Mouse (Mus musculus): ENCODE data around the gene Efna2. TPM values are rescaled to one million over a fixed set of nuclear protein-coding genes. Genes with fewer than 3 reads are reported as not detected.

Gene Efna2
- polyA plus RNA-seq, 1 experiment from 2014 or later, result 41.9 TPM

DNA sequence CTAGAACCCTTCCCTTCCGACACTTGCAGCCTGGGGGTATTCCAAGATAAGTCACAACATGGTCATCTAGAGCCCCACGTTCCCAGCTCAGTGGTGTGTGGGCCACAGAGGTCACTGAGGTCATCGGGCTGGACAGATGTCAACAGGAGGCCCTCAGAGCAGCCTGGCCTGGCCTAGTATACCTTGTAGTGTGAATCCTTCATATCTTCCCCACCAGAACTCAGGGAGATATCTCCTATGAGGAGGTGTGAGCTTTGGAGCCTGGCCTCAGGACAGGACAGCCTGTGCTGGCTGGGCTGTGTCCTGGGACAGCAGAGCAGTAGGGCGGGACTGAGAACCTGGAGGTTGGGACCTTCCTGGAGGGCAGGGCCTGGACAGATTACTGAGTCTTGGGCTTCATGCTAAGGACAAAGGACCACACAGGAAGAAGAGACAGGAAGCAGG lies 32.7 kb upstream of the Efna2 start:
- H3K9ac ChIP-seq (replicated peaks; ENCODE audit: low read length), result no peak overlapping the region
- H3K36me3 ChIP-seq (ENCODE audit: control insufficient read depth, insufficient read depth, low read length), result peaks cover 34% of the 10 kb centered on the region
- no peaks in the 10 kb centered on the region for H3K9me3 ChIP-seq (ENCODE audit: control insufficient read depth, low read length)
- H3K27me3 ChIP-seq (ENCODE audit: control insufficient read depth, insufficient read depth, low read length), result no peaks in the 10 kb centered on the region
- peaks cover 6% of the 10 kb centered on the region for H3K4me1 ChIP-seq (ENCODE audit: control insufficient read depth, insufficient read depth, low read length)
- H3K27ac ChIP-seq (replicated peaks; ENCODE audit: low read depth, low read length), result no peak overlapping the region
- ATAC-seq (ENCODE audit: low FRiP score, low TSS enrichment) (no peak), DNase-seq (no peak)
- WGBS, result 70% methylated on average over 4 of the region's 4 CpGs
- H3K4me2 ChIP-seq (ENCODE audit: low read length), result no peak overlapping the region
- H3K4me3 ChIP-seq (replicated peaks; ENCODE audit: low read depth, low read length), result no peak overlapping the region

DNA sequence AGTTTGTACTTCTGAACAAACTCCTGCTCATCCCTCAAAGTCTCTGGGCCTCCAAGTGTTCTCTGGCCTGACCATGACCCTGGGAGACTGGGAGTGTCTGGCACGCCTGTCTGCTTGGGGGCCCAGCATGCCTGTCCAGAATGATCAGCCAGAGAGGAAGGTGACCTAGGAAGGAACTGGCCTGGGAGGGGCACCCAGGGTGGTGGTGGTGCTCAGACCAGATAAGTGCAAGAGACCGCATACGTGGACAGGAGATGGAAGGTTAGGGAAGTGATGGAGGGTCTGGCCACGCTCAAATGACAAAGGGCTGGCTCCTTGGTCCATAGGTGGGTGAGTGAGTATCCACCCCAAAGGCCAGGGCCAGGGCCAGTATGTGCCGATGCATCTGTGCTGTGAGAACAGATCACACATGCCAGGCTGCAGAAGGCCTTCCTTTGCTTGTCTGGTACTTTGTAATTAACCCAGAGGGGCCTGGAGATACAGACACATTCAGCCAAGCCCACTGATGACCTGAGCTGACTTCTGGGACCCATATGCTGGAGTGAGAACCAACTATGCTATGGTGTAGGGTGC lies 32.0 kb upstream of the Efna2 start:
- Histone ChIP-seq H3K9me3 (ENCODE audit: control insufficient read depth, low read length) (no peaks in the 10 kb centered on the region), H3K27ac (replicated peaks; ENCODE audit: low read depth, low read length) (peak overlapping the region; percentile 100), H3K36me3 (ENCODE audit: control insufficient read depth, insufficient read depth, low read length) (peaks cover 40% of the 10 kb centered on the region), H3K4me3 (replicated peaks; ENCODE audit: low read depth, low read length) (peak overlapping the region; percentile 99), H3K9ac (replicated peaks; ENCODE audit: low read length) (no peak overlapping the region; the same call in 1 of the 2 replicates), H3K4me1 (ENCODE audit: control insufficient read depth, insufficient read depth, low read length) (peaks cover 7% of the 10 kb centered on the region), H3K4me2 (ENCODE audit: low read length) (peak overlapping the region; percentile 77), H3K27me3 (ENCODE audit: control insufficient read depth, insufficient read depth, low read length) (no peaks in the 10 kb centered on the region)
- no peak for ATAC-seq (ENCODE audit: low FRiP score, low TSS enrichment)
- 79% methylated on average over 5 of the region's 5 CpGs for WGBS
- DNase-seq, result no peak

DNA sequence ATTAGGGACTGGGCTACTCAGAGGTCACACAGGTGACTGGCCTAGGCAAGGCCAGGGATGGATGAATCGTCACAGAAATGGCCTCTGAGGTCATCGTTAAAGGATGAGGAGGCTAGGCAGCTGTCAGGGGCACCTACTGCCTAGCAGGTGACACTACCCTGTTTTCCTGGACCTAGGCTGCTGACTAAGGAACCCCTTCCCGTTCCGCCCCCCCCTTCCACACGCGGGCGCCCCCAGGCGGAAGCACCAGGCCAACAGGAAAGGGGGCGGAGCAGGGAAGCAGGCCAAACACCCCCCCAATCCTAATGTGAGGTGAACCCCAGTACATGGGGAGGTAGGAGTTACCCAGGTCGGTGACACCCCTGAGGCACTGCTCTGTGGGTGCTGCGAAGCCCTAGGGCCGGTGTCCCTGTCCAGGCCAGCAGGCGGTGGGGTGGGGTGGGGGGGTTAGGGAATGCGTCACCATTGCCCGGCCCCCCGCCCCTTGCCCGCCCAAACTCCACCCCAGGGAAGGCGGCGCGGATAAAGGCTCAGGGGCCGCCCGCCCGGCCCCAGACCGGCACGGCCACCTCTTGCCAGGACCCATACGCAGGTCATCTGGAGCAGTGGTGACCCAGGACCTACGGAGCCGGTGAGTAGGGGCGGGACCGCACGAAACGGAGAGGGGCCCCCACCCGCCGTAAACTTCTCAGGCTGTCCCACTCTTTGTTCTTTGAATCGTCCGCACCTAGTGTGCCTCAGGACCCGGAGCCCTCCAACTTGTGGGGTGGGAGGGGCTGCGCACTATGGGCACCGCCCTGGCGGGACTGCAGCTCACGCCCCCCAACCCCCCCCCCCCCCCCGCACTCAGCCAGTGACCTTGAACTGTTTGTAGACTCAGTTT lies 31.3 kb upstream of the Efna2 start, which contains the start of gene Midn:
TSS of gene Midn (plus strand) at position 554 of the 883 bp plus-strand sequence.
- WGBS, result 2% methylated on average over 40 of the region's 42 CpGs
- H3K4me2 ChIP-seq (ENCODE audit: low read length), result peak within 1 kb of the TSS; percentile 77
- peak within 1 kb of the TSS; percentile 100 for H3K27ac ChIP-seq (replicated peaks; ENCODE audit: low read depth, low read length)
- H3K36me3 ChIP-seq (ENCODE audit: control insufficient read depth, insufficient read depth, low read length), result peaks cover 48% of the 10 kb centered on the region
- peak within 1 kb of the TSS; percentile 99 for H3K4me3 ChIP-seq (replicated peaks; ENCODE audit: low read depth, low read length)
- peaks cover 10% of the 10 kb centered on the region for H3K4me1 ChIP-seq (ENCODE audit: control insufficient read depth, insufficient read depth, low read length)
- DNase-seq (peak; percentile 77), ATAC-seq (ENCODE audit: low FRiP score, low TSS enrichment) (peak; percentile 7; the same call in 1 of the 2 replicates)
- H3K27me3 ChIP-seq (ENCODE audit: control insufficient read depth, insufficient read depth, low read length), result no peaks in the 10 kb centered on the region
- no peaks in the 10 kb centered on the region for H3K9me3 ChIP-seq (ENCODE audit: control insufficient read depth, low read length)
- peak within 1 kb of the TSS; percentile 100 for H3K9ac ChIP-seq (replicated peaks; ENCODE audit: low read length)

DNA sequence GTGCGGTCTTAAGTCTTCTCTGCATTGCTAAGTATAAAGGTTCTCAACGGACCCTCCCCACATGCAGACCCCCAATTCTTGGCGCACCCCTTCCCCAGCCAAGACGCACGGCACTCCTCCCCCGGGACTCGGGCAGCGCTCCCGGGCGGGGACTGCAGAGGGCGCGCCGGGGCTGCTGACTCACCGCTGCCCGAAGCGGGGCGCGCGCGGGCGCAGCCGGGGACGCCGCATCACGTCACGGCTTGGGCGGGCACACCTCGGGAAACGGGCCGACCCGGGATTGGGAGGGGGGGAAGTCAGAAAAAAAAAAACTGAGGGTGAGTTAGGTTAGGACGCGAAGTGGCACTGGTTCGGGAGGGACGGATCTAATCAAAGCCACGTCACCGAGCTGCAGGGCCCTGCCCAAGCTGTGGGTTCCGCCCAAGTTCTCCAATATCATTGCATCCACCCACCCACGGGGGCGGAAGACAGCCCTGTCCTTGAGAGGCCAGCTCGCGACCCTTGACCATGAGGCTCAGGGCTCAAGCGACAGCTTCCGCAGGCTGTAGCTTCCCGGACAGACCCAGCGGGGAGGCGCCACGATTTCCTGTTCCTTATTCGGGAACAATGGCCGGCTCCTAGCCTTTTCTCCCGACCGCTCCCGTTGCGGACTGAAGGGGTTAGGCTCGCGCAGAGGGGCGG lies 30.5 kb upstream of the Efna2 start:
- WGBS, result under 1% methylated on average over 57 of the region's 57 CpGs
- H3K4me3 ChIP-seq (replicated peaks; ENCODE audit: low read depth, low read length), result peak overlapping the region; percentile 99
- peak overlapping the region; percentile 100 for H3K9ac ChIP-seq (replicated peaks; ENCODE audit: low read length)
- peak overlapping the region; percentile 77 for H3K4me2 ChIP-seq (ENCODE audit: low read length)
- DNase-seq (peak; percentile 97), ATAC-seq (ENCODE audit: low FRiP score, low TSS enrichment) (peak; percentile 36)
- H3K4me1 ChIP-seq (ENCODE audit: control insufficient read depth, insufficient read depth, low read length), result peaks cover 16% of the 10 kb centered on the region
- H3K36me3 ChIP-seq (ENCODE audit: control insufficient read depth, insufficient read depth, low read length), result peaks cover 51% of the 10 kb centered on the region
- H3K27me3 ChIP-seq (ENCODE audit: control insufficient read depth, insufficient read depth, low read length), result no peaks in the 10 kb centered on the region
- peak overlapping the region; percentile 100 for H3K27ac ChIP-seq (replicated peaks; ENCODE audit: low read depth, low read length)
- no peaks in the 10 kb centered on the region for H3K9me3 ChIP-seq (ENCODE audit: control insufficient read depth, low read length)

DNA sequence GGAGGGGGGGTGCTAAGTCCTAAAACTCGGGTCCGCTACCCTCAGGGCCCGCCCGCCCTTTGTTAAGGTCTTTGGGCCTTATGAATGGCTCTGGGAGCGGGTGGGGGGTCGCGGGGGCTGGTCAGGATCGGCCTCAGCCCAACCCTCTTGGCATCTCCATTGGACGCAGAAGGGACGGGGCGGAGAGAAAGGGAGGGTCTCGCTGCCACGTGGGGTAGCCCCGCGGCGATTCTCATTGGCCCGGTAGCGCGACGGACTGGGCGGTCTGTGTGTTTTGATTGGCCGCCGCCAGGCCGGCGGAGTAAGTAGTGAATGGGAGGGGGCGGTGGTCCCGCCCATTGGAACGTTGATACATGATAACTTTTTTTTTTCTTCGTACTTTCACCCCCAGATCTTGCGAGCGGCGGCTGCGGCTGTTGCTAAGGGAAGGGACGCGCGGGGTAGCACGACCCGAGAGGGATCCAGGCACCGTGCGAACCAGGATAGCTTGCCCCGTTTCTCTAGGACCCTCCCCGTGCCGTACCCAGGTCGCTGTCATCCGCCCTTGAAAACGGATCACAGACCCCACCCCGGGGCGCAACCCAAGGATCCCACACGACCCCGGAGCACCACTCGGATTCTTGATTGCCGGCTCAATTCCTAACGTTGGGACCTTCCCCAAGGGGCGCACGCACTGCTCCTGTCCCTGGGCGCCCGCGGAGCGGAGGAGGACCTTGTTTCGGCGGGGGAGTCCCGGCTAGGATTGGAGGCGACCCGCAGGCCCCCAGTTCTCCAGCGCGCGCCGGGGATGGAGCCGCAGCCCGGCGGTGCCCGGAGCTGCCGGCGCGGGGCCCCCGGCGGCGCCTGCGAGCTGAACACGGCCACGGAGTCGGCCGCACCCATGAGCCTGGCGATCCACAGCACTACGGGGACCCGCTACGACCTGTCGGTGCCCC lies 29.7 kb upstream of the Efna2 start:
- Histone ChIP-seq H3K36me3 (ENCODE audit: control insufficient read depth, insufficient read depth, low read length) (peaks cover 51% of the 10 kb centered on the region), H3K4me2 (ENCODE audit: low read length) (peak overlapping the region; percentile 98), H3K27me3 (ENCODE audit: control insufficient read depth, insufficient read depth, low read length) (no peaks in the 10 kb centered on the region), H3K4me1 (ENCODE audit: control insufficient read depth, insufficient read depth, low read length) (peaks cover 23% of the 10 kb centered on the region), H3K9ac (replicated peaks; ENCODE audit: low read length) (peak overlapping the region; percentile 100), H3K4me3 (replicated peaks; ENCODE audit: low read depth, low read length) (peak overlapping the region; percentile 99), H3K9me3 (ENCODE audit: control insufficient read depth, low read length) (no peaks in the 10 kb centered on the region), H3K27ac (replicated peaks; ENCODE audit: low read depth, low read length) (peak overlapping the region; percentile 100)
- ATAC-seq (ENCODE audit: low FRiP score, low TSS enrichment), result peak; percentile 86
- DNase-seq, result peak; percentile 99
- WGBS, result under 1% methylated on average over 88 of the region's 88 CpGs

DNA sequence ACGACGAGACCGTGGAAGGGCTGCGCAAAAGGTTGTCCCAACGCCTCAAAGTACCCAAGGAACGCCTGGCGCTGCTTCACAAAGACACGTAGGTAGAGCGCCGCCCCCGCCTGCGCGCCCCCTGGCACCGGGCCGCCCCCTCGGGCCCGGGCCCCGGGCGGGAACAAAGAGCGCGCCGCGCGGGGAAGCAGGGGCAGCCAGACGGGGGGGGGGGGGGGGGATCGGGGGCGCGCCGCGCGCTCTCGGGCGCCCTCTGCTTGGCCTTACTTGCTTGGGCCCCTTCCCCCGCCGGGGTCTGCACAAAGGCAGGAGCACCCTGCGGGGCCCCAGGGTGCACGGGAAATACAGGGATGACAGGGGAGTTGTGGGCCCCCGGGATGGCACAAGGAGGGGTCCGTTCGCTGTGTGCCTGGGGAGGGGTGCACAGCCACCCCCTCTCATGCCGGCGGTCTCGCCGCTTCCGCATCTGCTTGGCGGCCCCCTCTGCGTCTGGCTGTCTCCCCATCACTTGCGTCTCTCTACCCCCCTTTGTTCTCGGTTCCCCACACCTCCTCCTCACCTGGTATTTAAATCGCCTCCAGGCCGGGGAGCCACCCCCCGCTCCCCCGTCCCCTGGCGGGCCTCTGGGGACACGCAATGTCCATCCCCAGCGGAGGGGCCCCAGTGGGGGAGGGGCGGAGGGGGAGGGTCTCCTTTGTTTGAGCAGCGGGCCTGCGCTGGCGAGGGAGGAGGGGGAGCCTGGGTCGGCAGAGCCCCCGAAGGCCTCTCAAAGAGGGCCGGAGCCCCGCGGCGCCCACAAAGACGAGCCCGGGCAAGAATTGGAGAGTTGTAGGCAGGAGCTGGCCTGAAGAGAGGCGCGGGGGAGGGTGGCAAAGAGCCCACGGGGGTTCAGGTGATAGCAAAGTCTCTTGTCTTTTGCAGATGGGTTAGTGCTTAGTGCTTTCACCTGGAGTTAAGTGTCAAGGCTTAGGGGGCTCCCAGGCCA lies 28.8 kb upstream of the Efna2 start:
- DNase-seq, result peak; percentile 89
- Histone ChIP-seq H3K4me3 (replicated peaks; ENCODE audit: low read depth, low read length) (peak overlapping the region; percentile 99), H3K4me2 (ENCODE audit: low read length) (peak overlapping the region; percentile 98), H3K9ac (replicated peaks; ENCODE audit: low read length) (peak overlapping the region; percentile 100), H3K27ac (replicated peaks; ENCODE audit: low read depth, low read length) (peak overlapping the region; percentile 100), H3K27me3 (ENCODE audit: control insufficient read depth, insufficient read depth, low read length) (no peaks in the 10 kb centered on the region), H3K4me1 (ENCODE audit: control insufficient read depth, insufficient read depth, low read length) (peaks cover 28% of the 10 kb centered on the region), H3K36me3 (ENCODE audit: control insufficient read depth, insufficient read depth, low read length) (peaks cover 52% of the 10 kb centered on the region), H3K9me3 (ENCODE audit: control insufficient read depth, low read length) (no peaks in the 10 kb centered on the region)
- WGBS, result under 1% methylated on average over 51 of the region's 71 CpGs
- ATAC-seq (ENCODE audit: low FRiP score, low TSS enrichment), result peak; percentile 1; the same call in 1 of the 2 replicates

DNA sequence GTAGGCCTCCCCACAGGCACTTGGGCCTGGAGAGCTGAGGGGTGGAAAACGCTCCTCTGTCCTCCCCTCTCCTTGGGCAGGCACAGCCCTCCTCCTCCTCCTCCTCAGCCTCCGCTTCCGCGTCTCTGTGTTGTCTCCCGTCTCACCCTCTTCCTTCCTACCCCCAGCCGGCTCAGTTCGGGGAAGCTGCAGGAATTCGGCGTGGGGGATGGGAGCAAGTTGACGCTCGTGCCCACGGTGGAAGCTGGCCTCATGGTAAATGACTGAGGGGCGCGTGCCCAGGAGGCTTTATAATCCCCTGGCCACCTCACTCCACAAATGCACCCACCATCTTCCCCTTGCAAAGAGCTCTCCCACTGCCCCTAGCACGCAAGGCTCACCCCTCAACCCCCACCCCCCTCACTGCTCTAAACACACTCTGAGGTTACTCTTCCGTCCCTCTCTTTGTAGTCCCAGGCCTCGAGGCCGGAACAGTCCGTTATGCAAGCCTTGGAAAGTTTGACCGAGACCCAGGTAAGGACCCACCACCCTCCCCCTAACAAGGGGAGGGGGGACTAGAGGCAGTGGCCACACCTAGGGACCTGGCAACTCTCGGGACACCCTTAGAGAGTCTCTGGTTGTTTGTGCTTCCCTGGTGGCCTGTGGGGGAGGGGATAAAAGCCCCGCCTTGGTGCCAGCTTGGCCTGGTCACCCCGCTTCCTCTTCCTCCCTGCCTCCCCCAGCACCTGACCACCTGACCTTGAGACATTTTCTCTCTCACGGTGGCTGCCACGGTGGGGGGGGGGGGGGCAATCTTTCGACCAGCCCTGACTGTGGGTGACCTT lies 27.9 kb upstream of the Efna2 start:
- Histone ChIP-seq H3K36me3 (ENCODE audit: control insufficient read depth, insufficient read depth, low read length) (peaks cover 56% of the 10 kb centered on the region), H3K9me3 (ENCODE audit: control insufficient read depth, low read length) (no peaks in the 10 kb centered on the region), H3K27me3 (ENCODE audit: control insufficient read depth, insufficient read depth, low read length) (no peaks in the 10 kb centered on the region), H3K4me3 (replicated peaks; ENCODE audit: low read depth, low read length) (peak overlapping the region; percentile 99), H3K4me1 (ENCODE audit: control insufficient read depth, insufficient read depth, low read length) (peaks cover 28% of the 10 kb centered on the region), H3K9ac (replicated peaks; ENCODE audit: low read length) (peak overlapping the region; percentile 100), H3K4me2 (ENCODE audit: low read length) (peak overlapping the region; percentile 98), H3K27ac (replicated peaks; ENCODE audit: low read depth, low read length) (peak overlapping the region; percentile 100)
- ATAC-seq (ENCODE audit: low FRiP score, low TSS enrichment) (no peak), DNase-seq (peak; percentile 76)
- WGBS, result under 1% methylated on average over 24 of the region's 26 CpGs

Data from midbrain, embryonic 14.5 days (tissue).